Mouse (Mus musculus) midbrain, embryonic 16.5 days (tissue): ENCODE results near the gene Spsb4. TPM values are rescaled to one million over a fixed set of nuclear protein-coding genes. Genes with fewer than 3 reads are reported as not detected.
"Not testable (repeated sequence)": the region's sequence is repeated elsewhere in the genome, so short reads cannot be mapped to it uniquely, and the experiment has no call there.

Experiments
- ATAC-seq: fragments of 200-750 bp; cut with Nextera tagmentation; 2 replicates; pipeline ENCODE4 v1.8.0; 2017; ENCODE audit warnings: moderate TSS enrichment
- H3K27ac ChIP-seq: fragments of 300-500 bp; sonication (generic); 2 replicates; pipeline ENCODE4 v1.5.1; 2014; ENCODE audit warnings: mild to moderate bottlenecking, low read length, mixed read lengths
- H3K27me3 ChIP-seq: fragments of 300-500 bp; sonication (generic); 2 replicates; pipeline ENCODE4 v1.6.1; 2014; ENCODE audit warnings: low read depth, low read length, mixed read lengths; ENCODE audit not compliant: control insufficient read depth, insufficient read depth
- H3K36me3 ChIP-seq: fragments of 300-500 bp; sonication (generic); 2 replicates; pipeline ENCODE4 v1.6.1; 2014; ENCODE audit warnings: mild to moderate bottlenecking, low read length, moderate library complexity, mixed read lengths; ENCODE audit not compliant: control insufficient read depth, insufficient read depth
- H3K4me1 ChIP-seq: fragments of 300-500 bp; sonication (generic); 2 replicates; pipeline ENCODE4 v1.6.1; 2014; ENCODE audit warnings: mild to moderate bottlenecking, low read length, mixed read lengths; ENCODE audit not compliant: control insufficient read depth, insufficient read depth
- H3K4me2 ChIP-seq: fragments of 300-500 bp; sonication (generic); 2 replicates; pipeline ENCODE4 v1.6.1; 2014; ENCODE audit warnings: mild to moderate bottlenecking, low read length, mixed read lengths
- H3K4me3 ChIP-seq: fragments of 300-500 bp; sonication (generic); 2 replicates; pipeline ENCODE4 v1.5.1; 2014; ENCODE audit warnings: low read depth, mild to moderate bottlenecking, low read length, moderate library complexity, mixed read lengths
- H3K9ac ChIP-seq: fragments of 300-500 bp; sonication (generic); 2 replicates; pipeline ENCODE4 v1.6.1; 2014; ENCODE audit warnings: low read depth, low read length, mixed read lengths
- H3K9me3 ChIP-seq: fragments of 300-500 bp; sonication (generic); replicated peaks from 2 replicates; pipeline ENCODE4 v1.6.1; 2014; ENCODE audit warnings: mild to moderate bottlenecking, low read length, mixed read lengths; ENCODE audit not compliant: control insufficient read depth, poor library complexity, severe bottlenecking
- WGBS: fragments of 180-500 bp; shearing (Covaris S2); extraction: QIAGEN DNeasy Blood & Tissue Kit; methylation state at CpG from one replicate; pipeline ENCODE4 v1.1.7; 2014; 5-methylcytosine and 5-hydroxymethylcytosine counted together
- polyA plus RNA-seq: library from polyadenylated mRNA; unstranded; fragments of >200 nt; fragmentation: Nextera tagmentation; extraction: Ambion mirVana; gene quantifications from 2 replicates; pipeline ENCODE4 v1.2.1, GENCODE M21; 2015

Gene Spsb4
- polyA plus RNA-seq, 1 experiment from 2014 or later = 23.5 TPM

DNA sequence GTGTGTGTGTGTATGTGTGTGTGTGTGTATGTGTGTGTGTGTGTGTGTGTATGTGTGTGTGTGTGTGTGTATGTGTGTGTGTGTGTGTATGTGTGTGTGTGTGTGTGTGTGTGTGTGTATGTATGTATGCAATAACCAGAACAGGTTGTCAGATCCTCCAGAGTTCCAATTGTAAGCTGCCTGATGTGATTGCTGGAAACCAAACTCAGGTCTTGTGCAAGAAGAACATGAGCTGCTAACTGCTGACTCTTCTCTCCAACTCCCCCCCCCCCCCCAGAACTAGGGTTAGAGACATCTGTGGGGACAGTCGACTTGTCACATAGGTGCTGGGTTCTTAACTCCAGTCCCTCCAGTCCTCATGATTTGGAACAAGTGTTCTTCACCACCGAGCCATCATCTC lies 82.2 kb downstream of the Spsb4 start:
- H3K4me2 ChIP-seq, H3K9me3 ChIP-seq, H3K4me3 ChIP-seq, H3K4me1 ChIP-seq, H3K27ac ChIP-seq, H3K9ac ChIP-seq, ATAC-seq, H3K36me3 ChIP-seq, H3K27me3 ChIP-seq: not testable (repeated sequence)
- WGBS = 96% methylated on average over 2 of the region's 2 CpGs

DNA sequence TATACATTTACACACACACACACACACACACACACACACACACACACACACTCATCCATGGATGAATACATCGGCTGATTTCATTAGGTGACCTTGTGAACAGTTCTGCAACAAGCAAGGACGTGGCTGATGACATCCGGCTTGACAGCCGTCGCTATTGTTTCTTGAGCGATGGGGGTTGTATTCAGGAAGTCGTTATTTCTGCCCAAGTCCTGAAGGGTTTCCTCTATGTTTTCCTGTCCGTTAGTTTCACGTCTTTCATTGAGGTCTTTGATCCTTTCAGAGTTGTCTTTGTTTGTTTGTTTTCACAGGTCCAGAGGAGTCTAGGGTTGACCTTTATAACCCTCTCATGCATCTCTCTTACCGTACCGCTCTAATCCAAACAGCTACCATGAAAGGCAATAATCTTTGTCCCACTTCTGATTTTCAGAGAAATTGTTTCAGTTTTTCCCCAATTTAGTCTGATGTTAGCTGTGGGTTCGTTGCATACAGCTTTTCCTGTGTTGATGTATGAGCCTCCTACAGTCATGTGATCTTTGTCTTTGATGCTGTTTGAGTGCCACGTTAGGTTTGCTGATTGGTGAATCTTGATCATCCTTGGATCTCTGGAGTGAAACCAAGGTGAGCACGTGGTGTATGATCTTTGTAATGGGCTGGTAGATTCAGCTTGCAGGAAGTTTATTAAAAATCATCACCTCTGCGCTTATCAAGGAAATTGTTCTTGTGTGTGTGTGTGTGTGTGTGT lies 82.9 kb downstream of the Spsb4 start:
- Histone ChIP-seq H3K27me3 (no peaks in the 10 kb centered on the region), H3K27ac (no peak overlapping the region), H3K4me3 (no peak overlapping the region), H3K9me3 (no peaks in the 10 kb centered on the region), H3K36me3 (no peaks in the 10 kb centered on the region), H3K4me2 (no peak overlapping the region), H3K9ac (no peak overlapping the region), H3K4me1 (peaks cover 8% of the 10 kb centered on the region)
- no peak for ATAC-seq
- 67% methylated on average over 15 of the region's 15 CpGs for WGBS

DNA sequence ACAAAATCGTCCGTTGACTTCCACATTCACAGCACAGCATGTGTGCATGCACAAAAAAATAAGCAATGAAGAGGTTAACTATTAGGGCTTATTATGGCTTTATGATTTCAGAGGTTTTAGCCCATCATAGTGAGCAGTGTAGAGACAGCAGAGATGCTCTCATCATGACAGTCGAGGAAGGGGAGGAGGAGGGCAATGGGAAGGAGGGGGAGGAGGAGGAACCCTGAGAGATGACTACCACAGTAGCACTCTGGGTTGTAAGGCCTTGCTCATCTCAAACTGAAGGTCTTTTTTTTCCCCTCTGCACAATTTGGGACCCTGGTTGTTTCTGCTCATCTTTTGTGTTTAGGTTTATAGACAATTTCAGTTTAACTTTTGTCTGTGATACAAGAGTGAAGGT lies 83.8 kb downstream of the Spsb4 start:
- H3K27me3 ChIP-seq = no peaks in the 10 kb centered on the region
- H3K4me1 ChIP-seq = peaks cover 8% of the 10 kb centered on the region
- no peak overlapping the region for H3K27ac ChIP-seq
- H3K36me3 ChIP-seq = no peaks in the 10 kb centered on the region
- H3K9me3 ChIP-seq = no peaks in the 10 kb centered on the region
- no peak for ATAC-seq
- no peak overlapping the region for H3K4me3 ChIP-seq
- no peak overlapping the region for H3K4me2 ChIP-seq
- no peak overlapping the region for H3K9ac ChIP-seq
- 80% methylated on average over 3 of the region's 3 CpGs for WGBS

DNA sequence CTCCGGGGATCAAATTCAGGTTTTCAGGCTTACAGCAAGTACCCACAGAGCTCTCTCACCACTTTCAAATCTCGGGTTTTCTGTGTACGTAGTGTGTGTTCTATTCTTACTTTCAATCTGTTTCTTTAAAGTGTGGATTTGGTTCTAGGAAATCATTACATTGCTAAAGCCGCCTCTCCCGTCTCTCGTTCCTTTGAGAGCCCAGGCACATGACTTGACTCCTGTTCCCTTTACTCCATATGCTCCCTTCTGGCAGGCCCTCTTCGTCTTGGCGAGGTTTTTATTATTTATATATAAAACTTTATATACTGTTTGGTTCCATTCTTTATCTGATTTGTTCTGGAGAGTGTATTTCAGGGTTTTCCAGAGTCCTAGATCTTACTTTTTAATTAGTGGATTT lies 85.9 kb downstream of the Spsb4 start:
- no peak for ATAC-seq
- H3K4me3 ChIP-seq = no peak overlapping the region
- WGBS = 92% methylated on average over 8 of the region's 8 CpGs

DNA sequence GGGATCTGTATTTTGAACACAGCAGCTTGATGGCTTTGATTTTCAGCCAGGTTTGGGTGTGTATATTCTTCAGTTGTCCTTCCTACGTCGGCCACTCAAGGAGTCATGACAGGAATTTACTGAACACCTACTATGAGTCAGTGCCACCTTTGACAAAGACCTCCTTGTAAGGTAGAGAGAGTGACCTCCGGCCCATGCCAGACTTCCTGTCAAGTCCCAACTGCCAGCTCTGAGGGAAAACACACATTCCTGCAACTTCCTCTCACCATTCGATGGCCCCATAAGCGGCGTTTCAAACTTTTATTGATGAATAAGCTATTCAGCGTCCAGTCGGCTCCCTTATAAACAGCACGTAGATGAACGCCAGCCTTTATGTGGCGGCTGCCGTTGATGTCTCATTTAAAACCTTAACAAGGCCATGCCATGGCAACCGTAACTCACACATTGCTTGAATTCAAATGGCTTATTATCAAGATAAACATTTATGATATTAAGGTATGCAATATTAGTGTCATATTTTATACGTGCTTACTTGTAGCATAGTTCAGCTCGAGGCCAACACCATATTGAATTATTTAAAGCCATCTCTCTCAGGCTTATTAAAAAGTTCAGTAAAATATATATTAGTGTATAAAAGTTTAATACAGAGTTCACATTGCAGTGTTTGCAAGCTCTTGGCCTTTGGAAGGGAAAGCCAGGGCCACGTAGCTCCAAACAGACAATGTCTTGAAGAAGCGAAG lies 94.9 kb downstream of the Spsb4 start:
- H3K9ac ChIP-seq = no peak overlapping the region
- ATAC-seq = no peak
- no peaks in the 10 kb centered on the region for H3K36me3 ChIP-seq
- no peak overlapping the region for H3K27ac ChIP-seq
- H3K4me3 ChIP-seq = no peak overlapping the region
- no peaks in the 10 kb centered on the region for H3K4me1 ChIP-seq
- H3K9me3 ChIP-seq = no peaks in the 10 kb centered on the region; the same call in 1 of the 2 replicates
- no peaks in the 10 kb centered on the region for H3K27me3 ChIP-seq
- no peak overlapping the region for H3K4me2 ChIP-seq
- 90% methylated on average over 17 of the region's 17 CpGs for WGBS

More for the DNA sequence above, 85.9 kb downstream of the Spsb4 start:
- Histone ChIP-seq H3K4me1 (no peaks in the 10 kb centered on the region), H3K9me3 (no peaks in the 10 kb centered on the region), H3K9ac (no peak overlapping the region), H3K27me3 (no peaks in the 10 kb centered on the region), H3K27ac (no peak overlapping the region), H3K36me3 (no peaks in the 10 kb centered on the region), H3K4me2 (no peak overlapping the region)

DNA sequence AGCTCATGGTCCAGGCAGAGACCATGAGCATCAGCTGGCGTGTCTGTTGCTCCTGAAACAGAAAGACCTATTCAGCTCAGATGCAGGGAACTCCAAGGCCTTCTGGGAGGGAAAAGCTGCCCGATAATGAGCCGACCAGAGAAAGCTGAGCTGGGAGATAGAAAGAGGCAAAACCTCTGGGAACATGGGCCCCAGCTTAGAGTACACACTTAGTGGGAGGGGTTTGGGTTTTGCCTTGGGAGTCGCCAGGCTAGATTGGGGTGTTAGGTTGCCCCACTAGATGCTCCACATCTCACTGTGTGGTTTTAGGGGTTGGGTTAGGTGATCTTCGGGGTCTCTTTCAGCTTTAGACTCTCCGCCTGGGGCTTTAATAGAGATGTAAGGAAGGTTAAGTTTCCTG lies 95.5 kb downstream of the Spsb4 start:
- 77% methylated on average over 6 of the region's 6 CpGs for WGBS
- no peak overlapping the region for H3K4me2 ChIP-seq
- H3K9me3 ChIP-seq = no peaks in the 10 kb centered on the region; the same call in 1 of the 2 replicates
- no peaks in the 10 kb centered on the region for H3K36me3 ChIP-seq
- no peak overlapping the region for H3K4me3 ChIP-seq
- no peak overlapping the region for H3K27ac ChIP-seq
- H3K27me3 ChIP-seq = no peaks in the 10 kb centered on the region
- no peaks in the 10 kb centered on the region for H3K4me1 ChIP-seq
- ATAC-seq = no peak
- no peak overlapping the region for H3K9ac ChIP-seq

DNA sequence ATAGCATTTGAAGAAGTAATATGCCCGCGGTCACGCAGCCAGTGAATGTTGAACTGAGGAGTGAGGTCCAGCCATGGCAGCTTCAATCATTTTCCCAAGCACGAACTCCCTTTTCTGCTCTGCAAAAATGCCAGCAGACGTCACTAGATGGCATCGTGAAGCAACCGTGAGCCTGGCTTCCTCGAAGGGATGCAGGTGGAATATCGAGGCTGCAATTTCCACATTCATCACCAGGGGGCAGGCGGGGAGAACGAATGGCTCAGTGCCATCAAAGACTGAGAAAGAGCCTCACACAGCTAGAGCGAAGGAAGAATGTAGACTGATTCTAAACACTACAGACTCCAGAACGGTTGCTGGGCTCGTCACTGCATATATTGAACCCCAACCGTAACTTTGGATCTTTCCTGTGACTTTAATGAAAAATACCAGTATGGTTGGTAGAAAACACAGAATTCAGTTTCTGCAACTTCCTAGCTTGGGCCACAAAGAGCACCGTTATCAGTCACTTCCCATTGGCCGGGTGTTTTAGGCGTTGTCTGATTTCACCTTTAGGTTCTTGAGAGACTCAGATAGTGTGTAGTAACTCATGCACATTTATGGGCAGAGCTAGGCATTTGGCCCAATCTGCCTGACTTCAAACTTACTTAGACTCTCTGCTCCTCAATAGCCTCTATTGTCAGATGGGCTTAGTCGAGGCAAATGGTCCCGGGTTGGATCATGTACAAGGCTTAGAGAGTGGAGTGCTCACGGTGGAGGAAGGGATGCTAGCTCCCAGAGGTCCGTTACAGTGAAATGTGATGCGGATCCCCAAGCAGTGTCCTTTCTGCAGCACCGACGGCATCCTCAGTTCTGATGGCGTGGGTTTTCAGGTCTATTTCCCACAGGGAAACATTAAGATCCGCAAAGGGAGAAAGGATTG lies 101.8 kb downstream of the Spsb4 start:
- Histone ChIP-seq H3K4me2 (peak overlapping the region; percentile 19; the same call in 1 of the 2 replicates), H3K27ac (no peak overlapping the region), H3K27me3 (no peaks in the 10 kb centered on the region), H3K9ac (0 out of 2 replicates have a peak overlapping the region, but pooled peaks have one; percentile 16), H3K9me3 (no peaks in the 10 kb centered on the region), H3K4me3 (no peak overlapping the region), H3K36me3 (no peaks in the 10 kb centered on the region), H3K4me1 (peaks cover 5% of the 10 kb centered on the region; the same call in 1 of the 2 replicates)
- 33% methylated on average over 27 of the region's 27 CpGs for WGBS
- ATAC-seq = peak; percentile 87

DNA sequence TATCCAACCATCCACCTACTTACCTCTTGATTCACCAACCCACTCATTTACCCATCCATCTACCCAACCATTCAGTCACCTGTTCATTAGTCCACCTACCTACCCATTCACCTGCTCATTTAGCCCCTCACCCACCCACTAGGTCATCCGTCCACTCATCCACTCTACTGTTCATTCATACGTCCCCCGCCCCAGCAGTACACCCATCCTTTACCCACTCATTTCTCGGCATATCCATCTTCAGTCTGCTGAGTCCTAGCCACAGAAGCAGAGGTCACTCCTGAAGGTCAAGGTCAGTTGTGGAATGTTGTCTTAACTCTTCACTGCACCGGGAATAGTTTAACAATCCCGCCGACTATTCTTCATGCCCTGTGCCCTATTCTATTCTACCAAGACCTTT lies 102.6 kb downstream of the Spsb4 start:
- Histone ChIP-seq H3K27me3 (no peaks in the 10 kb centered on the region), H3K4me1 (peaks cover 5% of the 10 kb centered on the region; the same call in 1 of the 2 replicates), H3K27ac (no peak overlapping the region), H3K36me3 (no peaks in the 10 kb centered on the region), H3K4me3 (no peak overlapping the region), H3K9me3 (no peaks in the 10 kb centered on the region), H3K9ac (no peak overlapping the region), H3K4me2 (no peak overlapping the region)
- peak; percentile 59 for ATAC-seq
- 61% methylated on average over 7 of the region's 7 CpGs for WGBS
